Mouse (Mus musculus) midbrain, embryonic 16.5 days (tissue): ENCODE measurements around the gene Topbp1. TPM values are rescaled to one million over a fixed set of nuclear protein-coding genes. Genes with fewer than 3 reads are reported as not detected.

Experiments
- ATAC-seq: fragments of 200-750 bp; cut with Nextera tagmentation; 2 replicates; pipeline ENCODE4 v1.8.0; 2017; ENCODE audit warnings: moderate TSS enrichment
- H3K27ac ChIP-seq: fragments of 300-500 bp; sonication (generic); 2 replicates; pipeline ENCODE4 v1.5.1; 2014; ENCODE audit warnings: mild to moderate bottlenecking, low read length, mixed read lengths
- H3K27me3 ChIP-seq: fragments of 300-500 bp; sonication (generic); 2 replicates; pipeline ENCODE4 v1.6.1; 2014; ENCODE audit warnings: low read depth, low read length, mixed read lengths; ENCODE audit not compliant: control insufficient read depth, insufficient read depth
- H3K36me3 ChIP-seq: fragments of 300-500 bp; sonication (generic); 2 replicates; pipeline ENCODE4 v1.6.1; 2014; ENCODE audit warnings: mild to moderate bottlenecking, low read length, moderate library complexity, mixed read lengths; ENCODE audit not compliant: control insufficient read depth, insufficient read depth
- H3K4me1 ChIP-seq: fragments of 300-500 bp; sonication (generic); 2 replicates; pipeline ENCODE4 v1.6.1; 2014; ENCODE audit warnings: mild to moderate bottlenecking, low read length, mixed read lengths; ENCODE audit not compliant: control insufficient read depth, insufficient read depth
- H3K4me2 ChIP-seq: fragments of 300-500 bp; sonication (generic); 2 replicates; pipeline ENCODE4 v1.6.1; 2014; ENCODE audit warnings: mild to moderate bottlenecking, low read length, mixed read lengths
- H3K4me3 ChIP-seq: fragments of 300-500 bp; sonication (generic); 2 replicates; pipeline ENCODE4 v1.5.1; 2014; ENCODE audit warnings: low read depth, mild to moderate bottlenecking, low read length, moderate library complexity, mixed read lengths
- H3K9ac ChIP-seq: fragments of 300-500 bp; sonication (generic); 2 replicates; pipeline ENCODE4 v1.6.1; 2014; ENCODE audit warnings: low read depth, low read length, mixed read lengths
- H3K9me3 ChIP-seq: fragments of 300-500 bp; sonication (generic); replicated peaks from 2 replicates; pipeline ENCODE4 v1.6.1; 2014; ENCODE audit warnings: mild to moderate bottlenecking, low read length, mixed read lengths; ENCODE audit not compliant: control insufficient read depth, poor library complexity, severe bottlenecking
- WGBS: fragments of 180-500 bp; shearing (Covaris S2); extraction: QIAGEN DNeasy Blood & Tissue Kit; methylation state at CpG from one replicate; pipeline ENCODE4 v1.1.7; 2014; 5-methylcytosine and 5-hydroxymethylcytosine counted together
- polyA plus RNA-seq: library from polyadenylated mRNA; unstranded; fragments of >200 nt; fragmentation: Nextera tagmentation; extraction: Ambion mirVana; gene quantifications from 2 replicates; pipeline ENCODE4 v1.2.1, GENCODE M21; 2015

Gene Topbp1
- polyA plus RNA-seq, 1 experiment from 2014 or later: 14.0 TPM

DNA sequence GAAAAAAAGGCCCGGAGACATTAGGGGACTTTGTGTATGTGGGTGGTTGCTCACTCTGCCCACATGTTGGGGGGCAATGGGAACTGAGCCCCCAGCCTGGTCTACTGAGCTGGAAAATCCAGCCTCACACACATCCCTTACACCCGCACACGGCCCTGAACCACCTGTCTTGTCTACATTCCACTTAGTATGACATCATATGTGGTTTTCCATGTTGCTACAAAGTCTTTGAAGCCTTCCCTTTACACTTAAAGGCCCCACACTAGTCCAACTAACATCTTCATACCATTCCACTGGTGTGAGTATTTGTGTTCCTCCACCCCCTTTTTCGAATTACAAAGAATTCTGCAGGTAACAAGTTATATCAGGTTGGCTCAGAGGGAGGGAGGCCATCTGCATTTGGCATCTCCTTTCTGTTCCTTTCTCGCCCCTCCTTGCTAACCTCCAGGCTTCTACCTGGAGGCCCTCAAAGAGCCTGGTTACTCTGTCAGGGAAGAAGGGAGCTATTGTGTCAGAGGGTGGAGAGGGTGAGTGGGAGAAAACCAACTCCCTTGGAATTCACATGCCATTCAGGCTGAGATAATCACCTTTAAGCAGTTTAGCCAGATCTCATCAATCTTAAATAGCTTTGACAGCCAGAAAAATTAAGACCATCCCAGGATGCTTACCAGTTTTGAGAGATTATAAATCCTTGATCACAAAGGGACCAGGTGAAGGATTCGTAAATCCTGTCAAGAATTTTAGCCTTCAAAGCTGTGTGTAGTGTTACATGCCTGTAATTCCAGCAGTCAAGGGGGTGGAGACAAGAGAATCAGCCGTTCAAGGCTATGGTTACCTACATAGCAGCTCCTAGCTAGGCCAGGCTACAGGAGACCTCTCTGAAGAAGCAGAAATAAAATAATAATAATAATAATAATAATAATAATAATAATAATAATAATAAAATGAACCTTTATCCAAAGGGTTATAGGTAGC lies 71.6 kb downstream of the Topbp1 start:
- no peaks in the 10 kb centered on the region for H3K36me3 ChIP-seq
- H3K27ac ChIP-seq: no peak overlapping the region
- no peak overlapping the region for H3K4me3 ChIP-seq
- H3K4me1 ChIP-seq: no peaks in the 10 kb centered on the region
- no peak for ATAC-seq
- H3K27me3 ChIP-seq: no peaks in the 10 kb centered on the region
- no peaks in the 10 kb centered on the region for H3K9me3 ChIP-seq
- no peak overlapping the region for H3K9ac ChIP-seq
- H3K4me2 ChIP-seq: no peak overlapping the region
- WGBS: 64% methylated on average over 7 of the region's 7 CpGs

- no peak overlapping the region for H3K4me3 ChIP-seq
- no peaks in the 10 kb centered on the region for H3K36me3 ChIP-seq
- no peak overlapping the region for H3K27ac ChIP-seq
- no peak for ATAC-seq
- H3K4me2 ChIP-seq: no peak overlapping the region
- H3K27me3 ChIP-seq: no peaks in the 10 kb centered on the region
- WGBS: 37% methylated on average over 10 of the region's 10 CpGs
- no peak overlapping the region for H3K9ac ChIP-seq
- no peaks in the 10 kb centered on the region for H3K4me1 ChIP-seq
- H3K9me3 ChIP-seq: no peaks in the 10 kb centered on the region
These were observed 73.7 kb downstream of the Topbp1 start for GRCm38 (mm10) chr9:103378686-103379085.

GRCm38 (mm10) chr9:103379199-103379598 lies 74.2 kb downstream of the Topbp1 start:
- no peak overlapping the region for H3K27ac ChIP-seq
- 63% methylated on average over 9 of the region's 9 CpGs for WGBS
- H3K27me3 ChIP-seq: no peaks in the 10 kb centered on the region
- H3K4me1 ChIP-seq: no peaks in the 10 kb centered on the region
- H3K9ac ChIP-seq: no peak overlapping the region
- H3K4me3 ChIP-seq: no peak overlapping the region
- ATAC-seq: no peak
- no peaks in the 10 kb centered on the region for H3K36me3 ChIP-seq
- H3K9me3 ChIP-seq: no peaks in the 10 kb centered on the region
- H3K4me2 ChIP-seq: no peak overlapping the region

DNA sequence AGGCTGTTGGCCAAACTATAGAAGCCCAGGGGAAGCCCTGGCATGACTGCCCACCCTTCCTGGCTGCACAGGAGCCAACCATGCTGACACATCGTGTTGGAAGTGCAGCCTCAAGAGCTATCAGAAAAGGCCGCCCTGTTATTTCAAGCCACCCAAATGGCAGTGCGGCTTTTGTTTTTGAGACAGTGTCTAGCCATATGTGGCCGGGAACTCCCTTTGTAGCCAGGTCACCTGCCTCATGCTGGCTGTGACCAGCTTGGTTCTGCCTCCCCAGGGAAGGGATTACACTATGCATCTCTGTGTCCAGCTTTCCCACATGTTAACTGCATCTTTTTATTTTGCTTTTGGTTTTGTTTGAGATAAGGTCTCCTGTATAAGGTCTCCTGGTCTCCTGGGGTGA lies 75.6 kb downstream of the Topbp1 start:
- no peak for ATAC-seq
- WGBS: 74% methylated on average over 4 of the region's 4 CpGs
- H3K27ac ChIP-seq: no peak overlapping the region
- no peaks in the 10 kb centered on the region for H3K27me3 ChIP-seq
- H3K4me2 ChIP-seq: no peak overlapping the region
- H3K9ac ChIP-seq: no peak overlapping the region
- H3K4me3 ChIP-seq: no peak overlapping the region
- H3K4me1 ChIP-seq: no peaks in the 10 kb centered on the region
- no peaks in the 10 kb centered on the region for H3K36me3 ChIP-seq
- H3K9me3 ChIP-seq: no peaks in the 10 kb centered on the region

DNA sequence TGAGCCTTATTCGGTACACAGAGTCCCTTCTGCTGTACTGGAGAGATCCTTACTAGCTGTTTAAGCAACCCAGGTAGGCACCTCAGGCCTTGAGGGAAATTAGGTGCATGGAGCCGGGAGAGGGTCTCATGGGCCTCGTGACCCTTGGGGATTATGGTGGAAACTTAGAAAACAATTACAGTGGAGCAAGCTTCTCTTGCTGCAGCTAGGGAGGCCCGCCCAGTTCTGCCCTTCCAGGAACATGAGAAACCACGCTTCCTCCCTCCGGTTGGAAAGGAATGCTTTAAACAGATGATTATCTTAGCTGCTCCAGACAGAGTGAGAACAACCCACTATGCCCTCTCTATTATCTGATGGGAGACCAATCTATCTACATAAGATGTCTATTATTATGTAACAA lies 78.0 kb downstream of the Topbp1 start:
- H3K9ac ChIP-seq: no peak overlapping the region
- no peak overlapping the region for H3K4me2 ChIP-seq
- WGBS: 68% methylated on average over 6 of the region's 6 CpGs
- no peak overlapping the region for H3K4me3 ChIP-seq
- no peaks in the 10 kb centered on the region for H3K27me3 ChIP-seq
- H3K9me3 ChIP-seq: no peaks in the 10 kb centered on the region
- H3K27ac ChIP-seq: no peak overlapping the region
- no peak for ATAC-seq
- no peaks in the 10 kb centered on the region for H3K4me1 ChIP-seq
- H3K36me3 ChIP-seq: no peaks in the 10 kb centered on the region

GRCm38 (mm10) chr9:103383576-103383975 lies 78.6 kb downstream of the Topbp1 start:
- ATAC-seq: no peak
- no peak overlapping the region for H3K4me3 ChIP-seq
- no peak overlapping the region for H3K9ac ChIP-seq
- no peak overlapping the region for H3K27ac ChIP-seq
- no peaks in the 10 kb centered on the region for H3K27me3 ChIP-seq
- no peak overlapping the region for H3K4me2 ChIP-seq
- 94% methylated on average over 1 of the region's 1 CpGs for WGBS
- H3K9me3 ChIP-seq: no peaks in the 10 kb centered on the region
- no peaks in the 10 kb centered on the region for H3K36me3 ChIP-seq
- H3K4me1 ChIP-seq: no peaks in the 10 kb centered on the region

DNA sequence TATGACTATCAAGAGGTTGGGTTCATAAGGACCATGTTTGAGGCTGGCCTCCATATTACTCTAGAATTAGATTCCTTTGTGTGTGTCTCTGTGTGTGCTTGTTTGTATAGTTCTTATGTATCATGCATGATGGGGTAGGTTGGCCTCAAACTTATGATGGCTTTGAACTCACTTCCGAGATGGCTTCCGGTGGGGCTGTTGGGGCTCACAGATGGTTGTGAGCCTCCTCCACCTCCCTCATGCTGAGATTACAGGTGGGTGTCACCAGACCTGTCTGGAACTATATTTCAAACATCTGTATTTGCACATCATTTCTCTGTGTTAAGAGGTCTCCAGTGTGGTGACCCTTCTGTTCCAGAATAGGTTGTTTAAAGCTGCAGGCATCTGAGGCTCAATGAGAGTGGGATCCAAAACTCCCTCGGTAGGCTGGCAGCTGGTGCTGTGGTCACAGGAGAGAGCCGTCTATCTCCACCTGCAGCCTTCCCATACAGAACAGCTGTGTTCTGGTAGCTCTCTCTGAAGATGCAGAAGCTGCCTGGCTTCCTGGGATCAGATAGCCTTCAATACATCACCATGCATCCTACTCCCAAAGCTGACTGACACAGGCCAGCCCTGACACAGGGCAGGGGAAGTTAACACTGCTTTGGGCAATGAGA lies 79.3 kb downstream of the Topbp1 start:
- H3K4me1 ChIP-seq: no peaks in the 10 kb centered on the region
- H3K9ac ChIP-seq: no peak overlapping the region
- ATAC-seq: no peak
- no peaks in the 10 kb centered on the region for H3K27me3 ChIP-seq
- no peak overlapping the region for H3K27ac ChIP-seq
- H3K9me3 ChIP-seq: no peaks in the 10 kb centered on the region
- H3K4me3 ChIP-seq: no peak overlapping the region
- H3K36me3 ChIP-seq: no peaks in the 10 kb centered on the region
- WGBS: 82% methylated on average over 4 of the region's 4 CpGs
- H3K4me2 ChIP-seq: no peak overlapping the region

- Histone ChIP-seq H3K27me3 (no peaks in the 10 kb centered on the region), H3K36me3 (no peaks in the 10 kb centered on the region), H3K4me3 (no peak overlapping the region), H3K4me2 (no peak overlapping the region), H3K4me1 (no peaks in the 10 kb centered on the region), H3K9ac (no peak overlapping the region), H3K9me3 (no peaks in the 10 kb centered on the region), H3K27ac (no peak overlapping the region)
- 38% methylated on average over 1 of the region's 1 CpGs for WGBS
- no peak for ATAC-seq
These were observed 80.6 kb downstream of the Topbp1 start for GRCm38 (mm10) chr9:103385600-103385999.

DNA sequence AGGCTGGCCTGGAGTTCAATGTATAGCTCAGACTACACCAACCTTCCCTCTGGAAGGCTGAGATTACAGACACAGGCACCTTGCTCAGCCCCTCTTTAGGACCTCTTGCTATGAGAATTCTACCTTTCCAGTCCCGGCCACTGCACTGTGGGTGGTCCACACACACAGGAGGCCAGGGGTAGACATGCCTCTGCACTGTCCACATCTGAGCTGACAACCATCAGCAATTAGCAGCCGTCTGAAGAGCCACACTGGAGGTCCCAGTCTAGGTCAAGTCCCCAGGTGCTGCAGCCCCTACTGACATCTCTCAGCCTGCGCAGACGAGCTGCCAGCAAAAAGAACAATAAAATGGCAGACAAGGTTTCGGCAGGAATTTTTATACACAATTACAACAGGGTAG lies 81.6 kb downstream of the Topbp1 start:
- no peaks in the 10 kb centered on the region for H3K9me3 ChIP-seq
- ATAC-seq: no peak
- 42% methylated on average over 5 of the region's 5 CpGs for WGBS

More for the DNA sequence above, 81.6 kb downstream of the Topbp1 start:
- Histone ChIP-seq H3K36me3 (no peaks in the 10 kb centered on the region), H3K4me2 (no peak overlapping the region), H3K4me1 (no peaks in the 10 kb centered on the region), H3K27me3 (no peaks in the 10 kb centered on the region), H3K4me3 (no peak overlapping the region), H3K9ac (no peak overlapping the region), H3K27ac (no peak overlapping the region)
